7 mouse cellular contexts compared by ENCODE assay signal in genomic region chr1:171280916-171281527, GRCm38 (mm10). TPM values are rescaled to one million over a fixed set of nuclear protein-coding genes. Genes with fewer than 3 reads are reported as not detected.
DNase-seq lines count a peak whose midpoint lies in the region; ATAC-seq and TF ChIP-seq lines count a peak whose summit lies in the region.

Gene Ppox, minus strand, starts transcription at chr1:171281186.

- peak within 1 kb of the TSS; percentile 83 for H3K27ac ChIP-seq in embryonic facial prominence, embryonic 12.5 days
- H3K27ac ChIP-seq in kidney, adult 2 months (ENCODE audit: insufficient read depth, low read depth, low read length) = peak within 1 kb of the TSS; percentile 59
- peak within 1 kb of the TSS; percentile 90 for H3K27ac ChIP-seq in limb, embryonic 12.5 days
- peak within 1 kb of the TSS; percentile 75 for H3K27ac ChIP-seq in midbrain, embryonic 15.5 days
- H3K27ac ChIP-seq in spleen, adult 2 months (ENCODE audit: insufficient read depth, low read length) = peak within 1 kb of the TSS; percentile 86

- H3K9me3 ChIP-seq in embryonic facial prominence, embryonic 12.5 days = no peaks in the 10 kb centered on the region
- H3K9me3 ChIP-seq in limb, embryonic 12.5 days = no peaks in the 10 kb centered on the region
- H3K9me3 ChIP-seq in midbrain, embryonic 15.5 days = no peaks in the 10 kb centered on the region

- peak within 1 kb of the TSS; percentile 79 for H3K9ac ChIP-seq in embryonic facial prominence, embryonic 12.5 days
- peak within 1 kb of the TSS; percentile 79 for H3K9ac ChIP-seq in limb, embryonic 12.5 days (replicated peaks)
- peak within 1 kb of the TSS; percentile 63 for H3K9ac ChIP-seq in midbrain, embryonic 15.5 days

- DNase-seq in adrenal gland, postnatal 25 days = peak; percentile 83
- DNase-seq in heart, adult 18-20 months = peak; percentile 94 to 98
- peak; percentile 98 for DNase-seq in kidney, adult 2 months
- peak; percentile 85 to 93 for DNase-seq in spleen, adult 2 months (ENCODE audit: low read depth in 1 of 2, low spot score in 2 of 2)

- no peaks in the 10 kb centered on the region for H3K27me3 ChIP-seq in embryonic facial prominence, embryonic 12.5 days
- no peaks in the 10 kb centered on the region for H3K27me3 ChIP-seq in kidney, adult 2 months (replicated peaks; ENCODE audit: control insufficient read depth, insufficient read depth, low read length)
- H3K27me3 ChIP-seq in limb, embryonic 12.5 days = no peaks in the 10 kb centered on the region
- no peaks in the 10 kb centered on the region for H3K27me3 ChIP-seq in midbrain, embryonic 15.5 days (replicated peaks)
- no peaks in the 10 kb centered on the region for H3K27me3 ChIP-seq in spleen, adult 2 months (ENCODE audit: control insufficient read depth, insufficient read depth, low read length)

- 0% methylated on average over 26 of the region's 26 CpGs for WGBS in embryonic facial prominence, embryonic 12.5 days
- WGBS in kidney, adult 2 months = under 1% methylated on average over 26 of the region's 26 CpGs
- WGBS in limb, embryonic 12.5 days = under 1% methylated on average over 26 of the region's 26 CpGs
- under 1% methylated on average over 26 of the region's 26 CpGs for WGBS in midbrain, embryonic 15.5 days
- WGBS in spleen, adult 2 months = under 1% methylated on average over 26 of the region's 26 CpGs

- peaks cover 22% of the 10 kb centered on the region; the same call in 1 of the 2 replicates for H3K4me1 ChIP-seq in embryonic facial prominence, embryonic 12.5 days
- peaks cover 5% of the 10 kb centered on the region; the same call in 1 of the 2 replicates for H3K4me1 ChIP-seq in kidney, adult 2 months (ENCODE audit: control insufficient read depth, insufficient read depth, low read length)
- peaks cover 15% of the 10 kb centered on the region for H3K4me1 ChIP-seq in limb, embryonic 12.5 days (replicated peaks)
- peaks cover 31% of the 10 kb centered on the region for H3K4me1 ChIP-seq in midbrain, embryonic 15.5 days
- peaks cover 5% of the 10 kb centered on the region; the same call in 1 of the 2 replicates for H3K4me1 ChIP-seq in spleen, adult 2 months (ENCODE audit: control insufficient read depth, insufficient read depth, insufficient read length)

- peak within 1 kb of the TSS; percentile 69 for H3K4me3 ChIP-seq in embryonic facial prominence, embryonic 12.5 days
- H3K4me3 ChIP-seq in kidney, adult 2 months (ENCODE audit: insufficient read depth, low read depth, low read length) = peak within 1 kb of the TSS; percentile 67
- peak within 1 kb of the TSS; percentile 61 for H3K4me3 ChIP-seq in limb, embryonic 12.5 days (replicated peaks)
- peak within 1 kb of the TSS; percentile 69 for H3K4me3 ChIP-seq in midbrain, embryonic 15.5 days
- peak within 1 kb of the TSS; percentile 78 for H3K4me3 ChIP-seq in spleen, adult 2 months (ENCODE audit: extremely low read depth, insufficient read depth, insufficient read length)

- no peak for TF ChIP-seq CTCF in kidney, adult 2 months (conservative IDR thresholded peaks at IDR 0.05; ENCODE audit: insufficient read depth, insufficient read length, low read depth, low read length)
- TF ChIP-seq CTCF in spleen, adult 2 months (IDR thresholded peaks at IDR 0.05; ENCODE audit: extremely low read depth, insufficient read depth, insufficient read length, insufficient replicate concordance) = no peak

- peak; percentile 97 for ATAC-seq in embryonic facial prominence, embryonic 12.5 days (ENCODE audit: insufficient number of reproducible peaks, insufficient read depth, low FRiP score, low TSS enrichment)
- peak; percentile 98 for ATAC-seq in limb, embryonic 12.5 days (ENCODE audit: insufficient number of reproducible peaks, insufficient read depth, low FRiP score, low TSS enrichment, low read depth)
- peak; percentile 97 for ATAC-seq in midbrain, embryonic 15.5 days (replicated peaks)

- H3K36me3 ChIP-seq in embryonic facial prominence, embryonic 12.5 days = peaks cover 66% of the 10 kb centered on the region
- H3K36me3 ChIP-seq in kidney, adult 2 months (ENCODE audit: control insufficient read depth, insufficient read depth, low read length) = no peaks in the 10 kb centered on the region
- H3K36me3 ChIP-seq in limb, embryonic 12.5 days = peaks cover 69% of the 10 kb centered on the region
- peaks cover 39% of the 10 kb centered on the region for H3K36me3 ChIP-seq in midbrain, embryonic 15.5 days (replicated peaks)
- H3K36me3 ChIP-seq in spleen, adult 2 months (ENCODE audit: control insufficient read depth, insufficient read depth, low read length) = peaks cover 17% of the 10 kb centered on the region

- peak within 1 kb of the TSS; percentile 90 for H3K4me2 ChIP-seq in embryonic facial prominence, embryonic 12.5 days (replicated peaks)
- H3K4me2 ChIP-seq in limb, embryonic 12.5 days = peak within 1 kb of the TSS; percentile 93
- H3K4me2 ChIP-seq in midbrain, embryonic 15.5 days = peak within 1 kb of the TSS; percentile 79

- peak; percentile 16 for TF ChIP-seq POLR2A in kidney, adult 2 months (IDR thresholded peaks at IDR 0.05; ENCODE audit: low read depth, low read length)
- no peak for TF ChIP-seq POLR2A in spleen, adult 2 months (IDR thresholded peaks at IDR 0.05; ENCODE audit: low read depth, low read length)

RNA-seq across cellular contexts. Expression of gene Ppox, which starts in this region (rescaled TPM):
- total RNA-seq in adrenal gland, postnatal 25 days (2021) = 41.6 and 54.7 TPM in 2 replicates
- polyA plus RNA-seq in embryonic facial prominence, embryonic 12.5 days (2016; fragmentation: Nextera tagmentation; extraction: Ambion mirVana) = 75.4 and 79.1 TPM in 2 replicates
- total RNA-seq in heart, adult 18-20 months (2021) = 10 to 100 TPM; 13.1 to 13.6 TPM
- 51.5 and 63.2 TPM in 2 replicates for polyA plus RNA-seq in kidney, adult 2 months (2012; rRNA removed)
- polyA plus RNA-seq in limb, embryonic 12.5 days (2016; fragmentation: Nextera tagmentation; extraction: Ambion mirVana) = 71.9 and 75.9 TPM in 2 replicates
- 48.7 and 56.2 TPM in 2 replicates for polyA plus RNA-seq in midbrain, embryonic 15.5 days (2015; fragmentation: Nextera tagmentation; extraction: Ambion mirVana)
- 64.6 and 66.0 TPM in 2 replicates for polyA plus RNA-seq in spleen, adult 2 months (2012; rRNA removed)

Comparison
In these comparisons a context has a peak if more than half of its experiments do, and no peak if none do; other contexts are left out.
1. Peak in every context shown above with its lines: DNase-seq, ATAC-seq, H3K4me3 ChIP-seq and H3K27ac ChIP-seq.